Mouse (Mus musculus): ENCODE data around the gene Kmt5c.

Gene Kmt5c

GRCm38 (mm10) chr7:4747156-4747899 is 7.4 kb downstream of the Kmt5c start:
- no peak for DNase-seq

GRCm38 (mm10) chr7:4748321-4748720 is 8.4 kb downstream of the Kmt5c start:
- DNase-seq, result no peak

GRCm38 (mm10) chr7:4749169-4749568 is 9.3 kb downstream of the Kmt5c start:
- DNase-seq, result no peak

GRCm38 (mm10) chr7:4751971-4752820 is 12.3 kb downstream of the Kmt5c start:
- no peak for DNase-seq

- peak in 1 of 2 experiments; percentile 29 for DNase-seq
Measured at GRCm38 (mm10) chr7:4752821-4753570, 13.1 kb downstream of the Kmt5c start, which contains the start of gene Cox6b2. Cox6b2 (minus strand) TSS chr7:4753094.

- no peak for DNase-seq
Measured at GRCm38 (mm10) chr7:4759670-4760069, 19.8 kb downstream of the Kmt5c start.

GRCm38 (mm10) chr7:4764946-4765710 is 25.2 kb downstream of the Kmt5c start:
- no peak for DNase-seq

- no peak for DNase-seq
Measured at GRCm38 (mm10) chr7:4771202-4771601, 31.3 kb downstream of the Kmt5c start, which contains the start of gene Fam71e2. Fam71e2 (minus strand) TSS chr7:4771302.

- no peak for DNase-seq
Measured at GRCm38 (mm10) chr7:4776131-4776530, 36.2 kb downstream of the Kmt5c start.

- no peak for DNase-seq
Measured at GRCm38 (mm10) chr7:4776861-4777830, 37.2 kb downstream of the Kmt5c start.

- DNase-seq, result no peak
Measured at GRCm38 (mm10) chr7:4777851-4778637, 38.1 kb downstream of the Kmt5c start.

- no peak for DNase-seq
Measured at GRCm38 (mm10) chr7:4779921-4780320, 40.0 kb downstream of the Kmt5c start.

- no peak for DNase-seq
Measured at GRCm38 (mm10) chr7:4782130-4782529, 42.2 kb downstream of the Kmt5c start.

GRCm38 (mm10) chr7:4782759-4783158 is 42.8 kb downstream of the Kmt5c start, which contains the start of the genes Il11 and Tmem190:
Il11 (minus strand) TSS chr7:4782859.
Tmem190 (plus strand) TSS chr7:4782937.
- DNase-seq, result no peak

GRCm38 (mm10) chr7:4783667-4784268 is 43.9 kb downstream of the Kmt5c start:
- peak; percentile 81 for DNase-seq

- DNase-seq, result peak; percentile 63 to 83
Measured at GRCm38 (mm10) chr7:4788499-4789435, 48.9 kb downstream of the Kmt5c start.

- peak in 1 of 2 experiments; percentile 73 for DNase-seq
Measured at GRCm38 (mm10) chr7:4789436-4789935, 49.6 kb downstream of the Kmt5c start, which contains the start of gene Tmem238. Tmem238 (minus strand) TSS chr7:4789656.

Measured in cerebellum, adult 18-20 months (tissue).